Mouse (Mus musculus) CD4-positive helper T cell, adult 2 months (primary cell): ENCODE data around the gene Me1.
"Not testable (repeated sequence)": the region's sequence is repeated elsewhere in the genome, so short reads cannot be mapped to it uniquely, and the experiment has no call there.

Experiments
- DNase-seq: peaks from one replicate; pipeline ENCODE4 v3.0.0-alpha.2; 2012; ENCODE audit warnings: low read depth, missing footprints, low spot score

The Me1 gene

GRCm38 (mm10) chr9:86599723-86600303 lies 95.9 kb downstream of the Me1 start:
- DNase-seq, result no peak

GRCm38 (mm10) chr9:86596983-86597382 lies 98.8 kb downstream of the Me1 start:
- not testable (repeated sequence) for DNase-seq

DNA sequence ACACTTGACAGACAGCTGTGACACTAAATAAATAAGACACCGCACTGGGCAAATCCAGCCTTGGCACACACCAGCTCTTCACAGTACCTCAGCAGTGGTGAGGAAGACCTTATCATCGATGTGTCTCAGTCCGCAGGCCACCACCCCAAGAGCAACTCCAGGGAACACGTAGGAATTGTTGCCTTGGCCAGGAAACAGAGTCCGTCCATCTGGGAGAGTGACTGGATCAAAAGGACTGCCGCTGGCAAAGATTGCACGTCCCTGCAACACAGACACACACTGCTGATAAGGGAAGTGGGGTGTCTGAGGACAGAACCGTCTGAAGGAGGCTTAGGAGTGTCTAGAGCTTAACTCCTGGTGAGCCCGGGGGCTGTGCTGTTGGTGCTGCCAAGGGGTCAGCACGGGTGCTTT lies 101.4 kb downstream of the Me1 start:
- not testable (repeated sequence) for DNase-seq

- DNase-seq, result peak; percentile 26
Measured at GRCm38 (mm10) chr9:86592676-86593668, 102.8 kb downstream of the Me1 start.

DNA sequence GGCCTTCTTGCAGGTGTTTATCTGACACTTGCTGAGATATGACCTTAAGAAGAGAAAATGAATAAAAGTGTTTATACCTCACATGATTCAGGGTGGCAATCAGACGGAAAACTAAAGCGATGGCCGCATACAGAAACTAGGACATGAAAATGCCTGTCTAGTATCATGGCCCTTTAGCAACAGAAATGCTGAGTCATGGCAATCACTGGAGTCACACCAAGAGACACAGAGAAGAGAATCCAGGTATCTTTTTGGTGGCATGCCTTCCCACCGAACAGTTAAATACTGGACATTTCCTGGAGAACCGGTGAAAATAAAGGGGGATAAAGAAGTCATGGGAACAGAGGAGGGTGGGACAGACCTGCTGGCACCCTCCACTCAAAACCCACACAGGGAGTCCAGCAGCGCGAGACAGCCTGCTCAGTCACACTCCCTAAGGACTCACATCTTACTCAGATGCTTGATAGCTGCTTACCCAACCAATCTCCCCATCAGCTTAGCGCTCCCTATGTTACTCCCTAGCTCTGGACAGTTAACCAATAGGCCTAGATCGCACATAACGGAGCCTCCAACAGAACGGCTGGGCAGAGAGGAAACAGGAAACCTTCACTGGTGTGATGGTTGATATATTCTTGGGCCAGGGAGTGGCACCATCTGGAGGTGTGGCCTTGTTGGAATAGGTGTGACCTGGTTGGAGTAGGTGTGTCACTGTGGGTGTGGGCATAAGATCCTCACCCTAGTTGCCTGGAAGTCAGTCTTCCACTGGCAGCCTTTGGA lies 108.5 kb downstream of the Me1 start:
- DNase-seq, result no peak

DNA sequence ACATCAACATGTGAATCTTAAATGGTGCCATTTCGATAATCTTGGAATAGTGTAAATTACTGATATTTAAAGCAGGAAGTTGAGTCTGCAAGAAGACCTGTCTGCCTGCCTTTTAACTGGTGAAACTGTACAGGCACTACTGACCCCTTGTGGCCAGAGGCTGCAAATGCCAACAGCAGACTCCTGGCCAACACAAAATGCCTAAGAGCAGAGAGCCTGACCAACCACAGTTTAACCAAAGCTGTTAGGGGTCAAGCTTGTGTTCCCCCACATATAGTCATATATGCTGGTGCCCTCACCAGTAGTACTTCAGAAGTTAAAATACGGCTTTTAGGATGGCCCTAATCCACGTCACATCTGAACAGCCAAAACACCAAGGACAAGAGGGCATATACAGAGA lies 112.0 kb downstream of the Me1 start:
- peak; percentile 67 for DNase-seq

GRCm38 (mm10) chr9:86579657-86580056 lies 116.1 kb downstream of the Me1 start:
- DNase-seq, result no peak

DNA sequence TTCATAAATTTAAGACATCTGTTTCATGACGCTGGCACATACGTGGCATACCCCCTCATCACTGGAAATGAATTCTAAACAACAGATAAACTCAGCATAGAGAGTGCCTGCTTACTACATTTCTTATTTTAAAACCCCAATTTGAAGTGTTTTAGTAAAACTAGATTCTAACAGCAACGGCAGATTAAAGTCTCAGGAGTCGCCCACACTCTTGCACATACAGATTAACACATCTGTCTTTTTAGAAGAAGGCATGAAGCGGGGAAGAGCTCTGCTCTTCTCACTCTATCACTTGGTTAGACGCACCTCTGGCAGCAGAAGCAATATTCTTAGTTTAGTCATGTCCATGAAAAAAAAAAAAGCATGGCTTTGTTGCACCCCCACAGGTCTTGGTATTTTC lies 120.6 kb downstream of the Me1 start:
- DNase-seq, result no peak

- DNase-seq, result no peak
Measured at GRCm38 (mm10) chr9:86573616-86574303, 122.0 kb downstream of the Me1 start.

- DNase-seq, result peak; percentile 86
Measured at GRCm38 (mm10) chr9:86572636-86573291, 123.0 kb downstream of the Me1 start.

- DNase-seq, result no peak
Measured at GRCm38 (mm10) chr9:86572196-86572595, 123.6 kb downstream of the Me1 start.

GRCm38 (mm10) chr9:86571540-86572135 lies 124.1 kb downstream of the Me1 start, which contains the start of the genes Pgm3 and Rwdd2a:
Gene Pgm3 (minus strand): TSS chr9:86571842.
Gene Rwdd2a (plus strand): TSS chr9:86571991.
- peak; percentile 95 for DNase-seq

DNA sequence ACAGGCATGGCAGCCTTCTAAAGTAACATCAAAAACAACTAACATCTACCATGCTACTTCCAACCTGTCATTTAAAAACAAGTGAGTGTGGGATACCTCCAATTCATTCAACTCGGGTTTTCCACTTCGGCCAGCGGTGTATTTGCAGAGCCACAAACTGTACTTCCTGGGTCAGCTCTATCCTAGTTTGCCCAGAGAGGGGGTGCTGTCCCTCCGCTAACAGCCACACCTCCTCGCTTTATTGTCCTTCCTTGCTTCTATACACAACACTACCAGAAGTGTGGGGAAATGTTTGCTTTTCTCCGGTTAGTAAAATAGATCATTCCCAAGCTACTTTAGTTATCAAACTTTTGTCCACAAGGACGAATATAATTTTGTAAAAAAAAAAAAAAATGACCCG lies 124.8 kb downstream of the Me1 start:
- DNase-seq, result peak; percentile 9

DNA sequence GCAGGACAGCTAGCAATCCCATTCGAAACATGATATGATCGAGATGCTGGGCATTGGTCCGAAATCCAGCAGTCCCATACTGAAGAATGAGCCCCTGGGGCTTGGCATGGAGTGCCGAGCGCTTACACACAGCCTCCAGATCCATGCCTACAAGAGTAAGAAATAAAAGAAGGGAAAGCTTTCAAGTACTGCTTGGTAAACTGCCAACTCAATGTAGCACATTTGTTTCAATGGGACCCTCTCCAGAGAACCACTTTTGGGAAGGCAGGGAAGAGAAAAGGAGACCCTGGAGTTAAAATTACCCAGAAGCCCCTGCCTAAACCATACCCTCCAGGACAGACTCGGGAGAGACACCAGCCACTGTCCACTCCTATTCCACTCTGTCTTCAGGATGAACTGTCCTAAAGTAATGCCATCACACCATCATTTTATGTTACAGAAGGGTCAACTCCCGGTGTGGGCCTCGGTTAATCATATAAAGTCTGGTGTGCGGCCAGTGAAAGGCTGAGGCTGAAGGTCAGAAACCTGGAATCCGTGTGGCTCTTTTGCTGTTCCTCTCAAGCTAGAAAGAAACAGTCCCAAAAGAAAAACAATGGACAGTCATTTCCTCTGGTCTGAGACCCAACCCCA lies 125.4 kb downstream of the Me1 start:
- DNase-seq, result no peak

GRCm38 (mm10) chr9:86569314-86569910 lies 126.3 kb downstream of the Me1 start:
- DNase-seq, result no peak

DNA sequence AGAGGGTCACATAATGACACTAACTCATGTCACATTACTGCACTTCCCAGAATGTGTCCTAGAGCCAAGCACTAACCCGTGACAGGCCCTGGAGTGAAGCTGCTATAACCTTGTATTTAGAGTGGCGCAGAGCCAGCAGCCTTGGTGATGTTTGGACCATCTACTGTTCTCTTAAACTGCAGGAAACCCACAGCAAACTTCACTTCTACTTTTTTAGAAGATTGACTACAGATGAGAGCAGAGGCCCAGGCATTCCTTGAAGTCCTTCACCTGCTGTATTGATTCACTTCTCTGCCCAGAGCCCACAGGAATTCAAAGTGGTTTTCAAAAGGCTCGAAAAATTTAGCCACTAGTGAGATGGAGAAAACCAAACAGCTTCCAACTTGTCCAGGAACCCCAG lies 135.2 kb downstream of the Me1 start:
- no peak for DNase-seq

- DNase-seq, result no peak
Measured at GRCm38 (mm10) chr9:86554641-86555040, 141.1 kb downstream of the Me1 start.

DNA sequence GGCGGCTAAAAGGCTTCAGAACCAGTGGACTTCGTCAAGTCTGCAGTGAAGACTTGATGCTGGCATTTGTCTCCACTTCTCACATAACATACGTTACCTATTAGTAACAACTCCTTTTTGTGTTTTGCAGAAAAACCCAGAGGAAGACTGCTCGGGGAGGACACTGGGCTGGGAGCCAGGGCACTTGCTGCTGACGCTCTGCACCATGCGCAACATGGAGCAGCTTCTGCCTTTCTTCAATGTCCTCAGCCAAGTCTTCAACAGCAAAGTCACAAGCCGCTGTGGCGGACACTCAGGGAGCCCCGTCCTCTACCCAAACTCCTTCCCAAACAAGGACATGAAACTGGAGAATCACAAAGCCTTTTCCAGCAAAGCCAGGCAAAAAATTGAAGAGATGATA lies 141.9 kb downstream of the Me1 start:
- no peak for DNase-seq

GRCm38 (mm10) chr9:86550717-86551116 lies 145.0 kb downstream of the Me1 start:
- DNase-seq, result no peak
